Mouse (Mus musculus): Measurements from ENCODE around the gene Elfn1.

- TF ChIP-seq CTCF (IDR thresholded peaks at IDR 0.05; ENCODE audit: borderline replicate concordance, extremely low read depth, insufficient read depth, insufficient read length), result no peak
- TF ChIP-seq POLR2A (IDR thresholded peaks at IDR 0.05; ENCODE audit: borderline replicate concordance, extremely low read depth, insufficient read depth, insufficient read length, poor library complexity, severe bottlenecking), result no peak
Observed at GRCm38 (mm10) chr5:139908811-139909627, 1.3 kb downstream of the Elfn1 start.
